Mouse (Mus musculus) lung, postnatal 0 days (tissue): ENCODE data around the gene Sgms1.

Source experiments
- CTCF ChIP-seq: IDR thresholded peaks from 2 replicates; pipeline ENCODE4 v1.5.1; 2016; ENCODE audit warnings: antibody characterized with exemption, mild to moderate bottlenecking
- EP300 ChIP-seq: IDR thresholded peaks from 2 replicates; pipeline ENCODE4 v1.6.1; 2016; ENCODE audit warnings: antibody characterized with exemption, mild to moderate bottlenecking, control low read depth

GRCm38 (mm10) chr19:32284681-32285454 lies 104.6 kb downstream of the Sgms1 start:
- TF ChIP-seq CTCF = no peak
- TF ChIP-seq EP300 = no peak
